Comparison of ENCODE assay signal across 28 mouse cellular contexts in the genomic region with DNA sequence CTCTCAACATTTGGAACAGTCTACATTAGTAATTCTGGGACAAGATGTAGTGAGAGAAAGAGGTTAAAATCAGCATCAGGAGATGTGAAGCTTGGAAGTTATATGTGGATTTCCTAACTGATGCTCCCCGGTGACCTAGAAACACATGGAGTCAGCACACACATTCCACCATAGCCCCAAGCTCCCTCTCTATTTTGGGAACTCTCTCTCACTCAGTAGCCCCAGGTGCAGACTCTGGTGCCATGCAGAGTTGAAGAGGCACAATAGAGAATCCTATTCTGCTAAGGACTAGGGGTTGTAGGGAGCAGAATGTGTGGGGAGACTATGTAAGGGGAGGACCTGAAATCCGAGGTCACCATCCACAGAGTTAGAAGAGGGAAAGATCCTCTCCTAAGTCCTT.
DNase-seq lines count a peak whose midpoint lies in the region; ATAC-seq and TF ChIP-seq lines count a peak whose summit lies in the region.
"Had no signal": no experiment of that assay in that cellular context is flagged by ENCODE, and none has a peak within 500 bp of the region (broad histone marks: within the 10 kb centered on the region; RNA-seq: fewer than 3 reads in every experiment).

No protein-coding gene starts in this region.

- no peak overlapping the region for H3K4me2 ChIP-seq in heart, embryonic 13.5 days
- no peak overlapping the region for H3K4me2 ChIP-seq in stomach, embryonic 15.5 days
- no peak overlapping the region for H3K4me2 ChIP-seq in stomach, postnatal 0 days (replicated peaks; ENCODE audit: low read depth)
- H3K4me2 ChIP-seq: forebrain, embryonic 13.5 days; hindbrain, embryonic 14.5 days had no signal

- no peaks in the 10 kb centered on the region for H3K9me3 ChIP-seq in heart, embryonic 13.5 days
- H3K9me3 ChIP-seq in stomach, embryonic 15.5 days, result no peaks in the 10 kb centered on the region
- H3K9me3 ChIP-seq in stomach, postnatal 0 days (ENCODE audit: control insufficient read depth, low read length), result no peaks in the 10 kb centered on the region
- H3K9me3 ChIP-seq: forebrain, embryonic 10.5 days; forebrain, embryonic 13.5 days; G1E; heart, embryonic 10.5 days had no signal

- 0 out of 2 replicates have a peak overlapping the region, but pooled peaks have one; percentile 3 for H3K27ac ChIP-seq in heart, embryonic 13.5 days (replicated peaks)
- 0 out of 2 replicates have a peak overlapping the region, but pooled peaks have one; percentile 14 for H3K27ac ChIP-seq in stomach, embryonic 15.5 days
- H3K27ac ChIP-seq in stomach, postnatal 0 days (replicated peaks), result no peak overlapping the region
- H3K27ac ChIP-seq: forebrain, embryonic 10.5 days; forebrain, embryonic 13.5 days; heart, embryonic 10.5 days; hindbrain, embryonic 14.5 days; hindbrain, postnatal 0 days had no signal

- 41% methylated on average over 2 of the region's 2 CpGs for WGBS in heart, embryonic 13.5 days
- 77% methylated on average over 2 of the region's 2 CpGs for WGBS in stomach, embryonic 15.5 days
- WGBS in stomach, postnatal 0 days, result 58% methylated on average over 2 of the region's 2 CpGs

- peaks cover 71% of the 10 kb centered on the region for H3K4me1 ChIP-seq in heart, embryonic 13.5 days
- no peaks in the 10 kb centered on the region for H3K4me1 ChIP-seq in stomach, embryonic 15.5 days
- H3K4me1 ChIP-seq in stomach, postnatal 0 days (replicated peaks; ENCODE audit: control insufficient read depth, insufficient read depth), result peaks cover 3% of the 10 kb centered on the region; the same call in 1 of the 2 replicates
- H3K4me1 ChIP-seq: forebrain, embryonic 10.5 days had no signal

- no peak overlapping the region for H3K9ac ChIP-seq in heart, embryonic 13.5 days
- H3K9ac ChIP-seq in stomach, embryonic 15.5 days, result no peak overlapping the region
- H3K9ac ChIP-seq in stomach, postnatal 0 days (ENCODE audit: low read length), result no peak overlapping the region
- H3K9ac ChIP-seq: forebrain, embryonic 13.5 days; hindbrain, embryonic 14.5 days had no signal

- ATAC-seq in frontal cortex, adult (ENCODE audit: low TSS enrichment), result peak; percentile 55
- no peak for ATAC-seq in heart, embryonic 13.5 days (ENCODE audit: extremely low read depth, insufficient number of reproducible peaks, low FRiP score, low TSS enrichment)
- no peak for ATAC-seq in stomach, embryonic 15.5 days (ENCODE audit: insufficient read depth, low FRiP score, low read depth)
- ATAC-seq in stomach, postnatal 0 days (ENCODE audit: low FRiP score, low TSS enrichment), result no peak
- ATAC-seq: forebrain, embryonic 13.5 days; forebrain, embryonic 16.5 days; hindbrain, postnatal 0 days; inflammation-experienced regulatory T-cells, adult 6 months; intestine, embryonic 16.5 days; Patski had no signal

- H3K36me3 ChIP-seq in heart, embryonic 13.5 days, result no peaks in the 10 kb centered on the region
- no peaks in the 10 kb centered on the region for H3K36me3 ChIP-seq in stomach, embryonic 15.5 days
- no peaks in the 10 kb centered on the region for H3K36me3 ChIP-seq in stomach, postnatal 0 days (ENCODE audit: control insufficient read depth, insufficient read depth, low read length)
- H3K36me3 ChIP-seq: forebrain, embryonic 10.5 days; G1E; heart, embryonic 10.5 days had no signal

- no peak for TF ChIP-seq EP300 in stomach, postnatal 0 days (optimal IDR thresholded peaks at IDR 0.05)

- no peak for DNase-seq in frontal cortex, postnatal 10 days (ENCODE audit: low spot score in 2 of 2)
- no peak for DNase-seq in heart, adult 9 months (ENCODE audit: low spot score in 2 of 2)
- DNase-seq in stomach, postnatal 0 days (ENCODE audit: low spot score), result no peak
- no peak for DNase-seq in layer of hippocampus, postnatal 36 days
- DNase-seq: adrenal gland, postnatal 10 days; adrenal gland, postnatal 36 days; B cell, adult 2 months; cerebellum, adult 18-20 months; cerebellum, adult 9-10 months; cerebellum, postnatal 14 days; gastrocnemius, postnatal 25 days; heart, postnatal 10 days; heart, postnatal 4 days; kidney, adult 18-20 months had no signal

- no peak overlapping the region for H3K4me3 ChIP-seq in heart, embryonic 13.5 days
- no peak overlapping the region for H3K4me3 ChIP-seq in stomach, embryonic 15.5 days (replicated peaks)
- no peak overlapping the region for H3K4me3 ChIP-seq in stomach, postnatal 0 days (ENCODE audit: low read depth, low read length)
- H3K4me3 ChIP-seq: forebrain, embryonic 10.5 days; forebrain, embryonic 13.5 days; heart, embryonic 10.5 days had no signal

- TF ChIP-seq CTCF in stomach, postnatal 0 days (IDR thresholded peaks at IDR 0.05; ENCODE audit: low read depth), result no peak

- H3K27me3 ChIP-seq in heart, embryonic 13.5 days (replicated peaks), result no peaks in the 10 kb centered on the region
- no peaks in the 10 kb centered on the region for H3K27me3 ChIP-seq in stomach, embryonic 15.5 days (replicated peaks)
- H3K27me3 ChIP-seq in stomach, postnatal 0 days (ENCODE audit: control insufficient read depth, insufficient read depth, low read length), result no peaks in the 10 kb centered on the region
- H3K27me3 ChIP-seq: CH12.LX; forebrain, embryonic 13.5 days; Patski had no signal
